In the genomic region with DNA sequence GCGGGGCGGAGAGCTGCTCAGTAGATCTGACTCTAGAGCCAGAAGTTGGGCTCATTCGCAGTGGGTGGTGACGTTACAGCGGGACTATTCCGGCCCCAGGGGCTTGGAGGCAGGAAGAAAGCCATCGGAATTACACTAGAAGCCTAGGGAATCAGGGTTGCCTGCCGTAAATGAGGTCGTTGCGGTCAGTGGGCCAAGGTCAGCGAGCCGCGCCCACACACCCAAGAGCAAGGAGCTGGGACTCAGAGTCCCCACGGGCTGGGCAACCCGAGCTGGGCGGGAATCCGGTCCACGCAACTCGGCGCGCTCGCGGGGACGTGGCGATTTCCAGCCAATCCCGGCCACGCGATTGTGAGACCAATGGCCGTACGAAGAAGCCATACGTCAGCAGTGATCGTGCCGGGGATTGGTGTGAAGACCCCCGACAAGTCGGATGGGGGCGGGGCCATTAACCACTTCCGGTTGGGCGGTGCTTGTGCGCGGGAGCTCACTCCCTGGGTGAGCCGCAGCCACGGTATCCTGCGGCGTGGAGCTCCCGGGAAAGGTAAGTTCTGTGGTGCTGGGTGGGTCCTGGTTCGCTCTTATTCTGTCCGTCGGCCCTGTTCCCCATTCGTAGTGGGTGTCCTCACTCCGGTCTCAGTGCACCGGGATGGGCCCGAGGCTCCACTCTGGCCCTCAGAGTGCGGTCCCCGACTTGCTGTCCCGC, we compare ENCODE assay signal across 8 mouse cellular contexts. TPM values are rescaled to one million over a fixed set of nuclear protein-coding genes. Genes with fewer than 3 reads are reported as not detected.
DNase-seq lines count a peak whose midpoint lies in the region; ATAC-seq and TF ChIP-seq lines count a peak whose summit lies in the region.

Gene Calu (plus strand): TSS at position 405 of the 706 bp plus-strand sequence.

- ATAC-seq in embryonic facial prominence, embryonic 14.5 days (ENCODE audit: low read depth): peak; percentile 98
- ATAC-seq in limb, embryonic 13.5 days (ENCODE audit: low FRiP score, low read depth): peak; percentile 100
- peak; percentile 99 for ATAC-seq in midbrain, embryonic 16.5 days

- no peaks in the 10 kb centered on the region for H3K36me3 ChIP-seq in embryonic facial prominence, embryonic 14.5 days (ENCODE audit: control insufficient read depth, insufficient read depth, low read length)
- peaks cover 17% of the 10 kb centered on the region for H3K36me3 ChIP-seq in heart, adult 2 months (ENCODE audit: control insufficient read depth, insufficient read depth, low read length)
- no peaks in the 10 kb centered on the region for H3K36me3 ChIP-seq in limb, embryonic 13.5 days
- no peaks in the 10 kb centered on the region for H3K36me3 ChIP-seq in midbrain, embryonic 16.5 days (ENCODE audit: control insufficient read depth, insufficient read depth, low read length)

- DNase-seq in 3T3-L1 (ENCODE audit: low read depth, low spot score): peak; percentile 100
- DNase-seq in adrenal gland, postnatal 4 days (ENCODE audit: low spot score in 2 of 2): peak; percentile 97 to 99
- DNase-seq in embryonic facial prominence, embryonic 14.5 days (ENCODE audit: low spot score): peak; percentile 100
- peak; percentile 99 for DNase-seq in heart, adult 2 months
- DNase-seq in kidney, adult 8-10 months: peak; percentile 99 to 100
- DNase-seq in spleen, postnatal 10 days (ENCODE audit: low spot score in 2 of 2): peak; percentile 96 to 99

- peak; percentile 98 for TF ChIP-seq POLR2A in heart, adult 2 months (IDR thresholded peaks at IDR 0.05; ENCODE audit: insufficient read depth, low read depth, low read length)

- under 1% methylated on average over 47 of the region's 55 CpGs for WGBS in embryonic facial prominence, embryonic 14.5 days
- WGBS in heart, adult 2 months: under 1% methylated on average over 54 of the region's 55 CpGs
- WGBS in limb, embryonic 13.5 days: under 1% methylated on average over 55 of the region's 55 CpGs
- WGBS in midbrain, embryonic 16.5 days: under 1% methylated on average over 55 of the region's 55 CpGs

- H3K4me1 ChIP-seq in embryonic facial prominence, embryonic 14.5 days (ENCODE audit: control insufficient read depth, insufficient read depth, low read length): peaks cover 21% of the 10 kb centered on the region
- H3K4me1 ChIP-seq in heart, adult 2 months (ENCODE audit: control insufficient read depth, insufficient read depth, low read length): peaks cover 10% of the 10 kb centered on the region
- peaks cover 26% of the 10 kb centered on the region for H3K4me1 ChIP-seq in limb, embryonic 13.5 days
- H3K4me1 ChIP-seq in midbrain, embryonic 16.5 days (ENCODE audit: control insufficient read depth, insufficient read depth, low read length): peaks cover 15% of the 10 kb centered on the region

- no peak for TF ChIP-seq CTCF in heart, adult 2 months (IDR thresholded peaks at IDR 0.05)

- no peaks in the 10 kb centered on the region for H3K79me2 ChIP-seq in heart, adult 2 months (replicated peaks; ENCODE audit: control insufficient read depth, insufficient read depth, low read length)

- H3K4me2 ChIP-seq in embryonic facial prominence, embryonic 14.5 days (ENCODE audit: low read depth, low read length): peak within 1 kb of the TSS; percentile 64
- peak within 1 kb of the TSS; percentile 76 for H3K4me2 ChIP-seq in limb, embryonic 13.5 days (replicated peaks)
- H3K4me2 ChIP-seq in midbrain, embryonic 16.5 days (ENCODE audit: low read length): peak within 1 kb of the TSS; percentile 87

- H3K27me3 ChIP-seq in embryonic facial prominence, embryonic 14.5 days (replicated peaks; ENCODE audit: control insufficient read depth, insufficient read depth, low read length): no peaks in the 10 kb centered on the region
- no peaks in the 10 kb centered on the region for H3K27me3 ChIP-seq in heart, adult 2 months (ENCODE audit: control insufficient read depth, insufficient read depth, low read length)
- H3K27me3 ChIP-seq in limb, embryonic 13.5 days: no peaks in the 10 kb centered on the region
- no peaks in the 10 kb centered on the region for H3K27me3 ChIP-seq in midbrain, embryonic 16.5 days (ENCODE audit: control insufficient read depth, insufficient read depth, low read depth, low read length)

- H3K27ac ChIP-seq in embryonic facial prominence, embryonic 14.5 days (replicated peaks; ENCODE audit: low read depth, low read length): peak within 1 kb of the TSS; percentile 92
- peak within 1 kb of the TSS; percentile 93 for H3K27ac ChIP-seq in heart, adult 2 months
- peak within 1 kb of the TSS; percentile 91 for H3K27ac ChIP-seq in limb, embryonic 13.5 days
- H3K27ac ChIP-seq in midbrain, embryonic 16.5 days (ENCODE audit: low read length): peak within 1 kb of the TSS; percentile 83

- H3K9me3 ChIP-seq in embryonic facial prominence, embryonic 14.5 days (ENCODE audit: control insufficient read depth, low read length): no peaks in the 10 kb centered on the region
- H3K9me3 ChIP-seq in limb, embryonic 13.5 days: no peaks in the 10 kb centered on the region
- no peaks in the 10 kb centered on the region for H3K9me3 ChIP-seq in midbrain, embryonic 16.5 days (replicated peaks; ENCODE audit: control insufficient read depth, low read length, poor library complexity, severe bottlenecking)

- no peak for TF ChIP-seq EP300 in heart, adult 2 months (IDR thresholded peaks at IDR 0.05; ENCODE audit: insufficient read depth, low read depth, low read length)

- peak within 1 kb of the TSS; percentile 91 for H3K4me3 ChIP-seq in embryonic facial prominence, embryonic 14.5 days (ENCODE audit: low read depth, low read length)
- H3K4me3 ChIP-seq in heart, adult 2 months: peak within 1 kb of the TSS; percentile 91
- H3K4me3 ChIP-seq in limb, embryonic 13.5 days: peak within 1 kb of the TSS; percentile 92
- peak within 1 kb of the TSS; percentile 93 for H3K4me3 ChIP-seq in midbrain, embryonic 16.5 days (ENCODE audit: low read depth, low read length)

- peak within 1 kb of the TSS; percentile 98 for H3K9ac ChIP-seq in embryonic facial prominence, embryonic 14.5 days (ENCODE audit: low read depth, low read length)
- H3K9ac ChIP-seq in heart, adult 2 months (ENCODE audit: low read depth, low read length): peak within 1 kb of the TSS; percentile 84
- peak within 1 kb of the TSS; percentile 93 for H3K9ac ChIP-seq in limb, embryonic 13.5 days
- H3K9ac ChIP-seq in midbrain, embryonic 16.5 days (ENCODE audit: low read depth, low read length): peak within 1 kb of the TSS; percentile 84

- intact Hi-C loops in heart, adult 2 months (cut with DNase I): loop anchor here (5.0 kb wide), 3 partner anchors 76 to 186 kb away; partner anchors contain the start of genes Atp6v1fnb and Hilpda

RNA-seq across cellular contexts. Expression of gene Calu, which starts in this region (rescaled TPM):
- total RNA-seq in adrenal gland, postnatal 4 days (2021): 100 to 1,000 TPM; 194 to 202 TPM
- polyA plus RNA-seq in embryonic facial prominence, embryonic 14.5 days (2014; fragmentation: Nextera tagmentation; extraction: Ambion mirVana): 575 and 595 TPM in 2 replicates
- total RNA-seq in heart, adult 2 months (2021): 100 to 1,000 TPM; 227 to 232 TPM
- polyA plus RNA-seq in heart, adult 2 months (2012; rRNA removed): 102 and 178 TPM in 2 replicates
- 436 and 476 TPM in 2 replicates for polyA plus RNA-seq in limb, embryonic 13.5 days (2015; fragmentation: Nextera tagmentation; extraction: Ambion mirVana)
- 160 and 163 TPM in 2 replicates for polyA plus RNA-seq in midbrain, embryonic 16.5 days (2015; fragmentation: Nextera tagmentation; extraction: Ambion mirVana)

Comparison
In these comparisons a context has a peak if more than half of its experiments do, and no peak if none do; other contexts are left out.
1. Peak in every context shown above with its lines: DNase-seq, ATAC-seq, H3K4me3 ChIP-seq and H3K27ac ChIP-seq.